Mouse (Mus musculus): ENCODE data around the gene Asic2.

Asic2 gene

DNA sequence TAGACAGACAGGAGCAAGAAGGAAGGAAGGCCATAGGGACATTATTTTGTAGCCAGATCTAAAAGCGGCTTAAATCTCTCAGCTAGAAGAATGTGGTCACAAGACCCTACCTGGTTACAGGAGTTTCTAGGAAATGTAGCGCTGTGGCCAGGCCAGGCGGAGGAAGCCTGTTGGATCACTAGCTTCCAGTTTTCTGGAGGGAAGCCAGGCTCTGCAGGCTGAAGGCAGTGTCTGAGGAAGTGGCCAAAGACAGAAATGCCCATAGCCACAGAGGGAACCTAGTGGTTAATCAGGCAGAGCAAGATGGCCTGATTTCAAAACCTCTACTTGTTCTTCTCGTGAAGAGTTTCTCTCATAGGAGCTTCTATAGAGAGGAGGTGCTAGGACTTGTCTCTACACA, 513.3 kb downstream of the Asic2 start:
- DNase-seq (ENCODE audit: low read depth, low spot score) = no peak

DNA sequence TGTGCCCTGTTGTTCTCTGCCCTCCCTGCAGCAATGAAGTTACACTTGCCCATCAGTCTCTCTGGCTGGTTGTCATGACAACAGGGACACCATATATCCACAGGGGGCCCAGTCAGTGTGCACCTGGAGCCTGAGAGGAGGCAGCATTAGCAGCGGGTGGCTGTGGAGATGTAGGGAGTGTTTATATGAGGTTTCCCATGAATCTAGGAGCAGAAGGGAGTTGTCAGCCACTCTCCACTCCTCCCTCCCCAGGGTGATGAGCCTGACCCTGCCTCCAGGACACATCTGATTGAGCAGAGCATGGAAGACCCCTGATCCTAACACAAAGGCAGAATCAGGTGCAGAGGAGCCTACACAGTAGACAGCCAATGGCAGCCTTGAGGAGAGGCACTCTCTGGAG, 514.1 kb downstream of the Asic2 start:
- DNase-seq (ENCODE audit: low read depth, low spot score) = peak; percentile 70

DNA sequence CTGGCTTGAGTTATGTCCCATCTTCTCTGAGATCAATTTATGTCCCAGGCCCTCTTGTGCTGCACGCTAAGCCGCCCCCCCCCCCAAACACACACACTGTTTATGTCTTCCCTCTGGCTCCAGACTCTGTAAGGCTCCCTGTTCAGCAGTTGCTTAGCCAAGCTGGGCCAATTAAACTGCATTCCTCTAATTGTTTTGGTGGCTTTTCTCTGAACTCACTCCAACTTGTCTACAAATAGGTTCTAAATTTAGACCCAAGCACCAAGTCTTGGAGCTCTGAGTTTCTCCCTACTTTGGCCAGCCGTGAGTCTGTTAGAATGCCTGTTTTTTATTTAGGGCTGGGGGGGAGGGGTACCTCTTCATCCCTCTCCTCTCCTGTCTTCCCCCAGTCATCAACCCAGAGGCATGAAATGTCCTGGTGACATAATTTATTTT, 519.0 kb downstream of the Asic2 start:
- no peak for DNase-seq (ENCODE audit: low read depth, low spot score)

GRCm38 (mm10) chr11:81446347-81446746, 521.9 kb downstream of the Asic2 start:
- DNase-seq (ENCODE audit: low read depth, low spot score) = no peak

DNA sequence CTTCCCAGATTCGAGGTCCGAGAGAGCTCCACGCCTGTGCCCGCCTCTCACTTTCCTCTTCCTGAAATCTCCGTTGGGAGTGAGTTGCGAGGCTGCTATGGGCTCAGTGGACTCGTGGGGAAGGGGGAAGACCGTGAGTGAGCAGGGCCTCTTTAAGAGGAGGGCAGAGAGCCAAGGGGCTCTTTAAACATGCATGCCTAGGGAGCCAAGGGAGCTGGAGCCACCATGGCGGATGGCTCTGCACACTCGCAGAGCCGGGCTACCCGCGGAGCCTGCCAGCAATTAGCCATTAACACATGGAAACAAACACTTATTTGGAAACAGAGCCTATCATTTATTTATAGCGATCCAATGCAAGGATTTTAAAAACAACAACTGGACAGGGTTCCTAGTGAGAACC, 541.4 kb downstream of the Asic2 start:
- DNase-seq (ENCODE audit: low read depth, low spot score) = no peak

DNA sequence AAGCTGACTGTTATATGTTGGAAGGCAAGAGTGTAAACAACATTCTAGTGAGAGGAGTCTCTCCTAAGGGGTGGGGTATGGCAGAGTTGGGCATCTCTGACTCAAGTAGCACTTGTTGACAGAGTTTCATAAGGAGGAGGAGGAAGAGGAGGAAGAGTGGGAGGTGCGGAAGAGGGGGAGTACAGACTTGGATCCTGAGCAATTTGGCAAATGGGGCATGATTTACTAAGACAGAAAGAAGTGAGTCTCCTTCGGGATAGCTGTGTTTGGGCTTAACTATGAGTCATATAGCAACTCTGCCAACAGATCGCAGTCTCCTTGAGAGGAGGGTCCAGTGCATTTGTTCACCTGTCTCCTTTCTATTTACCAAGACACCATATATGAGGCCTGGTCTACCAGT, 549.1 kb downstream of the Asic2 start:
- no peak for DNase-seq (ENCODE audit: low read depth, low spot score)

GRCm38 (mm10) chr11:81418027-81418426, 550.2 kb downstream of the Asic2 start:
- no peak for DNase-seq (ENCODE audit: low read depth, low spot score)

DNA sequence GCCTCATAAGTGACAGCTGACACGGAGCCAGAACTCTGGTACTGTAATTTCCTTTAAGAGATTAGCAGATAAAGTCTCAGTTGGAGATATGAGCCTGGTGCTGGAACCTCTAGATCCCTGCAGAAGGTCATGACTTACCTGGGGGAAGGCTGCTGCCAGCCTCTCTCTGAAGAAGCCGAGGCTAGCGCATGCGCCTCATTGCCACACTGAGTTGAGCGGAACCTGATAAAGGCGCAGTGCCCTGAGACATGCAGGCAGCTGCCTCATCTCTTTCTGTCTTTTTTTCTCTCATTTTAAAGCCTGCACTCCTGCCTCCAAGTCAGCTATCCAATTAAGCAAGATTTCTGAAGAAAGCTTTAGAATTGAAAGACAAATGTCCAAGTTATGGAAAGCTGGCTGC, 551.9 kb downstream of the Asic2 start:
- DNase-seq (ENCODE audit: low read depth, low spot score) = no peak

GRCm38 (mm10) chr11:81414596-81414995, 553.7 kb downstream of the Asic2 start:
- DNase-seq (ENCODE audit: low read depth, low spot score) = no peak

DNA sequence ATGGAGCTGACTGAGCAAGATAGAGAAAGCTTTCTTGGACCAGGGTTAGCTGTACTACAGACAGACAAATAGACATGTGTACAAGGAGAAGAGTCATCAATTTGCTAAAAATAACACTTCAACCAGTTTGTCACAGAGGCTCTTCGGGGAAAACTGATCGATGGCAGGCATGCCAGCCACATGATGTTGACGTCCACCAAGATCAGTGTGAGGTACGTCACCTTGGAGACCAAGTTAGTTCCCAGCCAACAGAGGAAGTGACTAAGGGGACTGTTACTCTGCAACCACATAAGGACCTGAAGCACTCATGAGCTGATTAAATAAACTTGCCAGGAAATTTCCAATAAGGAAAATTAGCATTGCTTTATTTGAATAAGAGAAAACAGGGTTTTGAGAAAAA, 557.0 kb downstream of the Asic2 start:
- no peak for DNase-seq (ENCODE audit: low read depth, low spot score)

- no peak for DNase-seq (ENCODE audit: low read depth, low spot score)
These were observed 562.3 kb downstream of the Asic2 start for GRCm38 (mm10) chr11:81405951-81406350.

DNA sequence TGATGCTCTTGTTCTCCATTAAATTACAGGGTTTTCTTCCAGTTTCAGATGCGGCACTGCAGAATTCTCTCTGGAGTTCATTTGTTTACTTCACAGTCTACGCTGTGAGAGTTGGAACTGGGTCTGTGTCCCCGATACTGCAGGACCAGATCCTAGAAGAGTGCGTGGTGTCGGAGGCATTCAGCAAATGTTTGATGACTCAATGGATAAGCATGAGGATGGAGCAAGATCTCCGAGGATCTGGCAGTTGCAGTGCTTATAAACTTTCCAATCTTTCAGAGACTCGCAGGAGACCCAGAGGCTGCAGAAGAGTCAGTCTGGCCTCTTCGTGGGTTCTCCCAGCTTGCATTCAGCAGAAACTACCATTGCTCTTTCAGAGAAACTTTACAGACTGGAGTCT, 566.0 kb downstream of the Asic2 start:
- DNase-seq (ENCODE audit: low read depth, low spot score) = no peak

DNA sequence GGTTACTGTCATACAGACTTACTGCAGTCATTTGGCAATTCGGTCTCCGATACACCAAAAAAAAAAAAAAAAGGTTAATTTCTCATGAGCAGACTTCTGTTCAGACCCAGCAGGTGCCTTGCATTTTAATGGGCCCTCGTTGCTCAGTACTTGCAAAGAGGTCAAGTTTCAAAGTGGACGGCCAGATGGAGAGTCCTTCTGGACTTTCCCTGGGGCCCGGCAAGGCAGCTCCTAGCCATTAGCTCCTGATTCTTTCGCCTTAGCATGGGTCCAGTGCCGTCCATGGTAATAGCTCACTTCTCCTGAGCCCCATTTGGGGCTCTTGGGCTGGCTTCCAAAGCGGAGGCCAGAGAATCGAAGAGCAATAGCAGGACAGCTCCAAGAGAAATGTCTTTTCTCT, 575.4 kb downstream of the Asic2 start:
- DNase-seq (ENCODE audit: low read depth, low spot score) = no peak

GRCm38 (mm10) chr11:81386185-81386584, 582.1 kb downstream of the Asic2 start:
- DNase-seq (ENCODE audit: low read depth, low spot score) = no peak

GRCm38 (mm10) chr11:81385547-81385946, 582.7 kb downstream of the Asic2 start:
- no peak for DNase-seq (ENCODE audit: low read depth, low spot score)

GRCm38 (mm10) chr11:81374841-81375240, 593.4 kb downstream of the Asic2 start:
- peak; percentile 67 for DNase-seq (ENCODE audit: low read depth, low spot score)

DNA sequence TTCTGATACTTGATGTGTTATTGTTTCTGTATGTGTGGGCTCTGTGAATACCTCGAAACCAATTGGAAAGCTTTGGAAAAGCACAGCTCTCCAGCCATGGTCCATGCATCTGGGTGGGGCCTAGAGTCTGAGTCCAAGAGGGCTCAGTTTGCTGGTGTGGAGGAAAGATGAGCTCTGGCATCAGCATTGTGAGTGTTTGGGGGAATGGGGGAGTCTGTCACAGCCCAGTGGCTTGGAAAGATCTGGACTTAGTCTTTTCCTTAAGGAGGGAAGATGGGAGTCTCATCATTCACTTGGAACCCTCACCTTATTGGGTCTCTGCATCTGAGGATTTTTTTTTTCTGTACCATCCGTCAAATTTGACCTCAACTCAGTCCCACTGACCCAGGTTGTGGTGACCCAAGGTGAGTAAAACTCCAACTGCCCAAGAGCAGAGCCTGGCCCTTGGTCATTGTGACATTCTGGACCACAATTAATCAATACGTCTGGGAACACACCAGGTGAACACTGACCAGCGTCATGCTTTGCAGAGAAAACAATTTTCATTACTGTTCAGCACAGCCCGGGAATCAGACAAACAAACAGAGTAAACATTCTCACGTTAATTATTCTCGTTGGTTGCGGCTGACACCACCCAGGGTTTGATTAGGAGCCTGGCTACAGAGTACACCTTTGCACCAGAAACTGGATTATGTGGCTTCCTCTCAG, 594.1 kb downstream of the Asic2 start:
- DNase-seq (ENCODE audit: low read depth, low spot score) = no peak

DNA sequence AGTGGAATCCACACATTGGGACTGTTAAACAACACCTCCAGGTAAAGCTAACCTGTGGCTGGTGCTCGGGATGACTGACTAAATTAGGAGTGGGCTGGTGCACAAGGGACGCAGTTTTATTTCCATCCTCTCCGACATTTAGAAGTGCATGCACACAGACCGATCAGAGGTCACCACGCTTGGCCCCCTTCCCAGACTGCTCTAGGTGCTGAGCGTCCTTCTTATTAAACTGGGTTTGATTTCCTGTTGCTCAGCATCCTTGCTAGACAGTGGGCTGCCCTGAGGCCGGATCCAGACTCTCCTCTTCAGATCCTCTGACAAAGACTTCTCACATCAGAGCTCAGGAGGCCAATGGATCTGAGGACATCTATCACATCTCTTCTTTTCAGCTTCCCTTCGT, 596.7 kb downstream of the Asic2 start:
- no peak for DNase-seq (ENCODE audit: low read depth, low spot score)

DNA sequence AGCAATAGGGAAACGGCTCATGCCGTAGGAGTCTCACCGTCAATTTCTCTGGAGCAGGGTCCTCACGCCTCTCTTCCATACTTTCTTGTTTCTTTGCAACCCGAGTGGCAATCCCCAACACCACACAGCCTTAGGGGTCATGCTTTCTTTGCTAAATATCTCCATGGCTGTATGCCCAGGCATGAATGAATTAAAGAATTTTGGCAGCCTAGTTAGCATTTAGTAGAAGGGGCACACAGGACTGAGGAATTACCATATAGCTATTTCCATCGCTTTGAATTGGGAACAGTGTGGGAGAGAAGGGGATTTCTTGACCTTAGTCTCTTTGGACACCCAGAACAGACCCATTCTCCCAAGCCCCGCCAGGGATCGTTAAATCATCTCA, 597.8 kb downstream of the Asic2 start:
- no peak for DNase-seq (ENCODE audit: low read depth, low spot score)

GRCm38 (mm10) chr11:81369497-81370425, 598.5 kb downstream of the Asic2 start:
- no peak for DNase-seq (ENCODE audit: low read depth, low spot score)

DNA sequence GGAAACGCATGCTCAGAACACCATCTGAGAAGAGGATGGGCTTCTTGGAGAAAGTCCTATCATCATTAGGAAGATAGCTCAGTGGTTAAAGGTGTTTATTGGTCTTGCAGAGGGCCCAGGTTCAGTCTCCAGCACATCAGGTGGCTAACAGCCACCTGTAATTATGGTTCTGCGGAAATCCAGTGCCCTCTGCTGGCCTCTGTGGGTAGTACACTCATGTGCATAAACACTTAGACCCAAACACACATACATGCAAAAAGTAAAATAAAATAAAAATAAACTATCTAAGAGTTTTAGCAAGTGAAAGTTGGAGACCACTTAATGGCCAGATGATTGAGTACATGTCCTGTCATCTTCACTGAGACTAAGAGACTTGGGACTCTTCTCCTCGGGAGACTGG, 603.8 kb downstream of the Asic2 start:
- DNase-seq (ENCODE audit: low read depth, low spot score) = peak; percentile 25

GRCm38 (mm10) chr11:81362461-81362860, 605.8 kb downstream of the Asic2 start:
- DNase-seq (ENCODE audit: low read depth, low spot score) = no peak

DNA sequence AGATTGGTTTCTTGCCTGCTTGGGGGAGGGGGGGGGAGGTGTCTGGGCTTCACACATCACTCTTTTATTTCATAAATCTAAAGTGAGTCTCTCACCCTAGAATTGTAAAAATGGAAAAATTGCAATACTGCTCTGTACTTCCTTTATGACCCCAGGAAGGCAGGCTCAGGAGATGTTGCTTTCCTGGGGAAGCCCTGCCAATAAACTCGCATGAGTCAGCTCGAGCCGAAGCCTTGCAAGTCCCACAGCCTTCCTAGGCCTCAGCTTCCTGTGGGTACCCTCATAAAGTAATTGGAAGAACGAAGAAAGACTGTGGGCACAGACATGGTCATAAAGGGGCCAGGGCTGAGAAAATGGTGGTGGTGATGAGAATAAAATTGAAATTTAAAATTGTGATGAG, 607.2 kb downstream of the Asic2 start:
- no peak for DNase-seq (ENCODE audit: low read depth, low spot score)

Data from ZHBTc4 (cell line).